Mouse (Mus musculus): Measurements from ENCODE around the gene Mast4. TPM values are rescaled to one million over a fixed set of nuclear protein-coding genes. Genes with fewer than 3 reads are reported as not detected.

Gene Mast4
- total RNA-seq, 2 experiments from 2014 or later = 48.4 to 58.4 TPM

- no peak for DNase-seq (ENCODE audit: low spot score in 2 of 2)
These were observed 464.8 kb downstream of the Mast4 start for GRCm38 (mm10) chr13:102869541-102869940.

GRCm38 (mm10) chr13:102866816-102867215 lies 467.5 kb downstream of the Mast4 start:
- DNase-seq (ENCODE audit: low spot score in 2 of 2) = no peak

- peak; percentile 26 to 50 for DNase-seq (ENCODE audit: low spot score in 2 of 2)
These were observed 468.1 kb downstream of the Mast4 start for GRCm38 (mm10) chr13:102865971-102866724.

GRCm38 (mm10) chr13:102865494-102865893 lies 468.8 kb downstream of the Mast4 start:
- DNase-seq (ENCODE audit: low spot score in 2 of 2) = no peak

- no peak for DNase-seq (ENCODE audit: low spot score in 2 of 2)
These were observed 469.5 kb downstream of the Mast4 start for GRCm38 (mm10) chr13:102864840-102865239.

GRCm38 (mm10) chr13:102864079-102864478 lies 470.2 kb downstream of the Mast4 start:
- no peak for DNase-seq (ENCODE audit: low spot score in 2 of 2)

- no peak for DNase-seq (ENCODE audit: low spot score in 2 of 2)
These were observed 471.3 kb downstream of the Mast4 start for GRCm38 (mm10) chr13:102862981-102863380.

- DNase-seq (ENCODE audit: low spot score in 2 of 2) = no peak
These were observed 471.9 kb downstream of the Mast4 start for GRCm38 (mm10) chr13:102862397-102862796.

GRCm38 (mm10) chr13:102860733-102861132 lies 473.6 kb downstream of the Mast4 start:
- DNase-seq (ENCODE audit: low spot score in 2 of 2) = no peak

GRCm38 (mm10) chr13:102860135-102860534 lies 474.2 kb downstream of the Mast4 start:
- DNase-seq (ENCODE audit: low spot score in 2 of 2) = no peak

- DNase-seq (ENCODE audit: low spot score in 2 of 2) = no peak
These were observed 476.8 kb downstream of the Mast4 start for GRCm38 (mm10) chr13:102857539-102857838.

- no peak for DNase-seq (ENCODE audit: low spot score in 2 of 2)
These were observed 477.3 kb downstream of the Mast4 start for GRCm38 (mm10) chr13:102856821-102857538.

GRCm38 (mm10) chr13:102852865-102853264 lies 481.4 kb downstream of the Mast4 start:
- no peak for DNase-seq (ENCODE audit: low spot score in 2 of 2)

- DNase-seq (ENCODE audit: low spot score in 2 of 2) = no peak
These were observed 483.0 kb downstream of the Mast4 start for GRCm38 (mm10) chr13:102851253-102851652.

- DNase-seq (ENCODE audit: low spot score in 2 of 2) = no peak
These were observed 483.7 kb downstream of the Mast4 start for GRCm38 (mm10) chr13:102850594-102850993.

GRCm38 (mm10) chr13:102849068-102849467 lies 485.2 kb downstream of the Mast4 start:
- no peak for DNase-seq (ENCODE audit: low spot score in 2 of 2)

- DNase-seq (ENCODE audit: low spot score in 2 of 2) = no peak
These were observed 487.8 kb downstream of the Mast4 start for GRCm38 (mm10) chr13:102846473-102846872.

- no peak for DNase-seq (ENCODE audit: low spot score in 2 of 2)
These were observed 491.6 kb downstream of the Mast4 start for GRCm38 (mm10) chr13:102842715-102843114.

- DNase-seq (ENCODE audit: low spot score in 2 of 2) = no peak
These were observed 492.1 kb downstream of the Mast4 start for GRCm38 (mm10) chr13:102842237-102842636.

- DNase-seq (ENCODE audit: low spot score in 2 of 2) = no peak
These were observed 494.4 kb downstream of the Mast4 start for GRCm38 (mm10) chr13:102839741-102840482.

- no peak for DNase-seq (ENCODE audit: low spot score in 2 of 2)
These were observed 496.9 kb downstream of the Mast4 start for GRCm38 (mm10) chr13:102837427-102837826.

- peak; percentile 17 to 42 for DNase-seq (ENCODE audit: low spot score in 2 of 2)
These were observed 499.0 kb downstream of the Mast4 start for GRCm38 (mm10) chr13:102835336-102835735.

Data from layer of hippocampus, postnatal 14 days (tissue).